Mouse (Mus musculus): ENCODE measurements around the gene Myrf.

The Myrf gene

DNA sequence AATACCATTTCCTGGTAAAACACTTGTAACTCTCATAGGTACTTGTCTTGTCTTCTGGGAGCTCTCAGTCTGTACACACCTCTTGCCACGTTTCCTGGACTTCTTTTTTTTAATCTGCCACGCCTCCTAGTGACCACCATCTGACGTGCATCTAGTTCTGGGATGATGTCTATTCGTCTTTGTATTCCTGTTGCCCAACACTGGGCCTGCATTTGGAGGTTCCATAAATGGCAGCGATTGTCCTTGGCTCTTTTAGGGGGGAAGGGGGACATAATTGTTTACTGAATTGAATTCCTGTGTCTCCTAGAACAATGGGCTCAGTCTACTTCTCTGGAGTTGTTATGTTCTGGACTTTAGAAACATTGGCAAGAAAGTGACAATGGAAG lies 35.9 kb downstream of the Myrf start:
- peak; percentile 64 to 82 for DNase-seq

GRCm38 (mm10) chr19:10203848-10204615 lies 36.5 kb downstream of the Myrf start, which contains the start of the genes Tmem258 and Fen1:
Tmem258 (plus strand) TSS chr19:10204014.
Fen1 (minus strand) TSS chr19:10204169.
- DNase-seq, result peak; percentile 89 to 91

DNA sequence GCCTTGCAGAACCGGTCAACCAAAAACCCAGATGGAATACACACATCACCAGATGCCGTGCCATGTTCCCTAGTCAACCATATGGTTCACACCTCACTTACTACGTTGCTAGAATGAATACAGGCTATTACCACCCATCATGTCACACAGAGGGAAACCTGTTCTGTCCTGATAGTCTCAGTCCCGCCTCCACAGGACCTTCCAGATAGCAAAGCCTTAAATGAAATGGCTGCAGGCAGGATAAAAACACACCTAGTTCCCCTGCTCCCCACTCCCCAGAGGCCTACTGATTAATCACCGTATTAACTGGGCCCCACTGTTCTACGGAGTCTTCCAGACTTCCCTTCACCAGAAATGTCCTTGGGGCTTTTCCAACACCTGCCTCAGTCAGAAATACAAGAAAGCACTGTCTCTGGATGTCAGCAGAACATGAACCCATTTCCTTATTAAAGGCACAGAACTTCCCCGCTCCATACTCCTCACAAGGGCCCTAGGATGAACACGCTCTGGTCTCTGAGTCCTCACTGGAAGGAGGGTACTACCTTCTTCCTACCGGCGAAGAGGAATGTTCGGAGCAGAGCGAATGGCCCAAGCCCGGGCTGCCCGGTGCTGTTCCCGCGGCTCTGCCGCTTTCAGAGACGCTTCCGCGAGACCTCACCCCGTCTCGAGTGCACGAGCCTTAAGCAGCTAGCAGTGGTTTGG lies 37.3 kb downstream of the Myrf start:
- DNase-seq, result no peak

- peak; percentile 60 to 75 for DNase-seq
Measured at GRCm38 (mm10) chr19:10198723-10199122, 41.8 kb downstream of the Myrf start.

DNA sequence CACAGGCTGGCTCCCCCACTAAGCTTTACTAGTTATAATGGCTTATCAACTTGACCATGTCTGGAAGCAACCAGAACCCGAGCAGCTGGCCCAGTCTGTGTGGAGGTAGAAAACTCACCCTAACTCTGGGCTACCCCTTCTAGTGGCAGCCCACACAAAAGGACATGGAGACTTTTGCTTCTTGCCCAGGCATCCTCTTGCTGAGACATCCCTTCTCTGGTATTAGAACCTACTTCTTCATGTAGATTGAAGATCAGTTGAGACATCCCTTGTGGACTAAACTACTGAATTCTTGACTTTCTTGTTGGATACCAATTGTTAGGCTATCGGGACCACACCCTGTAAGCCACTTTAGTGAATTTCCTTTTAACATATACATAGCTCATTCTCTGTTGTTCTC lies 42.3 kb downstream of the Myrf start:
- no peak for DNase-seq

GRCm38 (mm10) chr19:10197130-10197529 lies 43.4 kb downstream of the Myrf start:
- DNase-seq, result no peak

GRCm38 (mm10) chr19:10195252-10195651 lies 45.3 kb downstream of the Myrf start:
- DNase-seq, result peak; percentile 25 to 26

DNA sequence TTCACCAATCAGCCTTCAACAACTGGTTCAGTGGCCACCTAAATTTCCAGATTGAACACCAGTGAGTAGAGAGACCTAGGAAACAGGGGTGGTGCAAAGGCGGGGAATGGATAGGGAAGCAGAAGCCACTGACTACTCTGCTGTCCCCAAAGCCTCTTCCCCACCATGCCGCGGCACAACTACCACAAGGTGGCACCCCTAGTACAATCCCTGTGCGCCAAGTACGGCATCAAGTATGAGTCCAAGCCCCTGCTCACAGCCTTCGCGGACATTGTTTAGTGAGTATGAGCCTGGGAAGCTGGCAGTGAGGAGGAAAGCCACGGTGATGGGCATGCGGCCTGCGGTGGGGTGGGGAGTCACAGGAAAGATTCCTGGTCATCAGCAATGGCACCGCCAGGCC lies 46.2 kb downstream of the Myrf start:
- no peak for DNase-seq

- peak in 1 of 2 experiments; percentile 26 for DNase-seq
Measured at GRCm38 (mm10) chr19:10191326-10191725, 49.2 kb downstream of the Myrf start.

GRCm38 (mm10) chr19:10190796-10191195 lies 49.8 kb downstream of the Myrf start:
- DNase-seq, result peak; percentile 71 to 78

- no peak for DNase-seq
Measured at GRCm38 (mm10) chr19:10189940-10190339, 50.6 kb downstream of the Myrf start.

GRCm38 (mm10) chr19:10189022-10189421 lies 51.5 kb downstream of the Myrf start:
- DNase-seq, result no peak

DNA sequence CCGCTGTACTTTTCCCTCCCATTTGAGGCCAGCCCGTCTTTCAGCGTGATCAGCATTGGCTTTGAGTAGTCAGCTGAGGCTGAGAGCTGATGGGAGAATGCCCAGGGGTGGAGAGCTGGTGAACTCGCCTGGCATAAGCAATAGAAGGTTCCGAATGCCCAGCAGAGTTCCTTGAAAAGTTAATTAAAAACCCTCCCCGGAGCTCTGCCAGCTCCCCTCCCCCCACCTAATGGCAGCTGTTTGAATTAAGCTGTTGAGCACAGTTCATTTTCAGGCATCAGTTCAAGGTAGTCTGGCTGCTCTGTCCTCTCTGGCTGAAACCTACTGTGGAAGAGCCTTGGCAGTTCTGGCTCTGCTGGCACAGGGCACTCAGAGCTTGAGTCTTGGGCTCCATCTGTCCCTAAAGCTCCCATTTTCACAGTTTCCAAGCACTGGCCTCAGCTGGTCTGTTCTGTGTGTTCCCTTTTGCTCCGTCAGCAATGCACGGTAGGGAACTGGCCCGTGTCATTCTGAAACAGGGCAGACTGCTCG lies 52.2 kb downstream of the Myrf start:
- DNase-seq, result peak in 1 of 2 experiments; percentile 28

- DNase-seq, result no peak
Measured at GRCm38 (mm10) chr19:10186569-10186968, 54.0 kb downstream of the Myrf start.

DNA sequence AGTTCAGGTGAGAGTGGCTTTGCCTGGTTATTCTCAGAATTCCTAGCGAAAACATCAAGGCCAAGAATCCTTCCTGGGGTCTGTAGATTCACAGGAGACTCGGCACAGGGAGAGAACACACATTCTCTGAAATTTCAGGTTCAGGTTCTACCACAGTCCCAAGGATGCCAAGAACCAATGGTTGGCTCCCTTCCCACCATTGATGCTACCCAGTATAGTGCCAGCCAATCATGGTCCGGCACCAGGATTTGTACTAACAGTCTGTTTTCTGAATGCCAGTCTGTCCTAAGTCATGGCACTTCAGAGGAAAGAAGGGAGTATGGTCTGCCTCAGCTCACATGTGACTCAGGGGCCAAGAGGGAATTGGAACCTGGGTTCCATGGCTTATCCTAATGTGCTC lies 54.7 kb downstream of the Myrf start:
- no peak for DNase-seq

GRCm38 (mm10) chr19:10184096-10184495 lies 56.5 kb downstream of the Myrf start:
- DNase-seq, result peak; percentile 37 to 60

- DNase-seq, result peak; percentile 79 to 81
Measured at GRCm38 (mm10) chr19:10183299-10183983, 57.1 kb downstream of the Myrf start.

GRCm38 (mm10) chr19:10182670-10183298 lies 57.8 kb downstream of the Myrf start, which contains the start of gene Fads1:
Fads1 (plus strand) TSS chr19:10182888.
- peak; percentile 92 to 95 for DNase-seq

GRCm38 (mm10) chr19:10182142-10182541 lies 58.4 kb downstream of the Myrf start:
- no peak for DNase-seq

DNA sequence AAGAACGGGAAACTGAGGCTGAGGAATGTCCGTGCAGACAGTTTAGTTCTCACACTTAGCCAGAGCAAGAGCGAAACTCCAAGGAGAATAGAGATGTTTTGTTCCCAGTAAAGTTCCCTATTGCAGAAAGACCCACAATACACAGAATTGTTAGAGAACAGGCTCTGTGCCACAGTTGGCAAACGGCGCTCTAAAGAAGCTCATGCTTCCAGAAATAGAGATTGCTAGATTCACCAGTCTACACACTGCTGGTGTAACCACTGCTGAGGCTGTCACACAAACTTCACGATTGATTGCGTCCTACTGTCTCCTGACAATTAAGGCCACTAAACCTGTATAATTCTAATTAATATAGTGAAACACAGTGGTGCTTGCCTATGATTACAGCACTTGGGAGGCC lies 59.3 kb downstream of the Myrf start:
- DNase-seq, result no peak

DNA sequence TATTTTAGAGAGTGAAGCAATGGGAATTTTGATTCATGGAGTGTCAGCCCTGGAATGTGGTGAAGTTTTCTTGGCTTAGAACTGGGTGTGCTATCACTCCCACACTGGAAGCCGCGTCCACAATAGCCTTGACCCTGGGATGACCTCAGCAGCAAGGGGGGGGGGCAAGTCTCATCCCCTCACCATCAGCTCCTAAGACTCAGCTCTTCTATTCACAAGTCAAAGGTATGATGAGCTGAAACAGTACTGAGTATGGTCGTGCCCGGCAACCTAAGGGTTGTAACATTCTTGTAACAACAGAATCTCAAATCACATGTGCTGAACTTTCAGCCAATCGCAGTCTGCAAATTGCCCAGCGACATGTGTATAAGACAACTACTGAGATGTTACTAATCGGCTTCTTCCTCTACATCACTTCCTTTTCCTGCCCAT lies 63.6 kb downstream of the Myrf start:
- no peak for DNase-seq

GRCm38 (mm10) chr19:10176477-10176876 lies 64.1 kb downstream of the Myrf start:
- DNase-seq, result no peak

- no peak for DNase-seq
Measured at GRCm38 (mm10) chr19:10174956-10175355, 65.6 kb downstream of the Myrf start.

Measured in lung, adult 18-20 months (tissue).